23 mouse cellular contexts compared by ENCODE assay signal in the genomic region with DNA sequence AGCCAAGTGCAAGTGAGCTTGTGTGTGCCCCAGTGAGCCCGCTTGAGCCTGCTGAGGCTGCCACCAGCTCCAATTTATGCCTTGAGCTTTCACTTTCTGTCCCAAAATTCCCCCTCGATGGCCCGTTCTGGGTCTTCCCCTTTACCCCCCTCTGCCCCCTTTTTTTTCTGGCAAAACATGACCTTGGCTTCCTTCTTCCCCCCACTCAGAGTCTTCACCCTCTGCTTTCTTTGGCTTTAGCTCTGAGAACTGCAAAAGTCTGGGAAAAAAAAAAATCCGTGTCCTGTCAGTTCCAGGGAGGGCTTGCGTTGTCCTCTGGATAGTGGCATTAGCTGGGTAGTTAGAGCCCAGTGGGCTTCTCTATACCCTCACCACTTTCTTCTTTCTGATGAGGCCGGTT. TPM values are rescaled to one million over a fixed set of nuclear protein-coding genes. Genes with fewer than 3 reads are reported as not detected.
"Had no signal": no experiment of that assay in that cellular context is flagged by ENCODE, and none has a peak within 500 bp of the region (broad histone marks: within the 10 kb centered on the region; RNA-seq: fewer than 3 reads in every experiment).

A gene (minus strand): TSS at position 101 of the 400 bp plus-strand sequence.

RNA-seq across cellular contexts. Expression of the gene that starts here (rescaled TPM):
- polyA plus RNA-seq: limb, embryonic 10.5 days; limb, embryonic 11.5 days; limb, embryonic 12.5 days; limb, embryonic 13.5 days; limb, embryonic 14.5 days; limb, embryonic 15.5 days; liver, embryonic 11.5 days; liver, embryonic 12.5 days; liver, embryonic 13.5 days; liver, embryonic 14.5 days; liver, embryonic 15.5 days; liver, embryonic 16.5 days; liver, postnatal 0 days; lung, embryonic 14.5 days; lung, embryonic 16.5 days; lung, postnatal 0 days; macrophage; midbrain, embryonic 10.5 days; midbrain, embryonic 11.5 days; midbrain, embryonic 13.5 days; midbrain, embryonic 15.5 days; midbrain, embryonic 16.5 days; myocyte had no signal
